Mouse (Mus musculus): Measurements from ENCODE around the gene Prx. TPM values are rescaled to one million over a fixed set of nuclear protein-coding genes. Genes with fewer than 3 reads are reported as not detected.

Gene Prx
- polyA plus RNA-seq, 1 experiment from 2014 or later = 5.8 TPM

Other genes starting within 250 kb of the Prx start
- gene Numbl, start 240.9 kb upstream of the Prx start, polyA plus RNA-seq (2015; fragmentation: Nextera tagmentation; extraction: Ambion mirVana) = 33.8 and 35.7 TPM in 2 replicates
- 32.0 and 40.3 TPM in 2 replicates for gene Ltbp4, start 161.6 kb upstream of the Prx start, polyA plus RNA-seq (2015; fragmentation: Nextera tagmentation; extraction: Ambion mirVana)
- gene Shkbp1, start 143.3 kb upstream of the Prx start, polyA plus RNA-seq (2015; fragmentation: Nextera tagmentation; extraction: Ambion mirVana) = 61.5 and 70.6 TPM in 2 replicates
- not detected in 2 replicates for gene Gm20479, start 141.9 kb upstream of the Prx start, polyA plus RNA-seq (2015; fragmentation: Nextera tagmentation; extraction: Ambion mirVana)
- gene Sptbn4, start 51.6 kb upstream of the Prx start, polyA plus RNA-seq (2015; fragmentation: Nextera tagmentation; extraction: Ambion mirVana) = 0.56 and 0.73 TPM in 2 replicates
- gene Blvrb, start 51.3 kb upstream of the Prx start, polyA plus RNA-seq (2015; fragmentation: Nextera tagmentation; extraction: Ambion mirVana) = 46.1 and 52.9 TPM in 2 replicates
- gene Sertad3, start 25.6 kb upstream of the Prx start, polyA plus RNA-seq (2015; fragmentation: Nextera tagmentation; extraction: Ambion mirVana) = 33.6 and 38.2 TPM in 2 replicates
- gene Sertad1, start 12.4 kb upstream of the Prx start, polyA plus RNA-seq (2015; fragmentation: Nextera tagmentation; extraction: Ambion mirVana) = 34.7 and 40.1 TPM in 2 replicates
- gene Hipk4, start 23.9 kb downstream of the Prx start, polyA plus RNA-seq (2015; fragmentation: Nextera tagmentation; extraction: Ambion mirVana) = 0.92 and 1.1 TPM in 2 replicates
- 76.5 and 81.8 TPM in 2 replicates for gene Pld3, start 53.9 kb downstream of the Prx start, polyA plus RNA-seq (2015; fragmentation: Nextera tagmentation; extraction: Ambion mirVana)
- gene 2310022A10Rik, start 53.9 kb downstream of the Prx start, polyA plus RNA-seq (2015; fragmentation: Nextera tagmentation; extraction: Ambion mirVana) = 31.3 and 32.8 TPM in 2 replicates
- 103 and 106 TPM in 2 replicates for gene Akt2, start 92.2 kb downstream of the Prx start, polyA plus RNA-seq (2015; fragmentation: Nextera tagmentation; extraction: Ambion mirVana)
- gene Ttc9b, start 154.6 kb downstream of the Prx start, polyA plus RNA-seq (2015; fragmentation: Nextera tagmentation; extraction: Ambion mirVana) = 1.1 TPM in 2 replicates
- 9.3 and 13.0 TPM in 2 replicates for gene Map3k10, start 175.3 kb downstream of the Prx start, polyA plus RNA-seq (2015; fragmentation: Nextera tagmentation; extraction: Ambion mirVana)
- 5.3 TPM in 2 replicates for gene Zfp607b, start 190.0 kb downstream of the Prx start, polyA plus RNA-seq (2015; fragmentation: Nextera tagmentation; extraction: Ambion mirVana)
- 47.9 and 49.9 TPM in 2 replicates for gene Zfp60, start 232.1 kb downstream of the Prx start, polyA plus RNA-seq (2015; fragmentation: Nextera tagmentation; extraction: Ambion mirVana)

Measured in embryonic facial prominence, embryonic 13.5 days (tissue).